28 mouse cellular contexts compared by ENCODE assay signal in the genomic region with DNA sequence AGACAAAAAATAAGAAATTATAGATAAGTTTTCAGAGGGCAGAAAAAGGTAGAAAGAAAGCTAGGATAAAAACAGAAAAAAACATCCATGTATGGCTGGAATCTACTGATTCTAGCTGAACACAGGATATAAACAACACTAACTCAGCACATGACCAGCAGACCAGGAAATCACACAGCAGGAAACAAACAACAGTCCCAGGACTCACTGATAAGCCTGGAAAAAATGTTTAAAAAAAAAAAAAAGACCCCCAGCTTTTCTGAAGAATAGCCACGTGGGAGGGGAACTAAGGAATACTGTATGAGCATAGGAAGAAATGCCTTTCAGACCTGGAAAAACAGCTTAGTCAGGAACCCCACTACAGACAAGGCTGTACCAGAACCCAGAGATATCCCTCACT.
DNase-seq lines count a peak whose midpoint lies in the region; ATAC-seq and TF ChIP-seq lines count a peak whose summit lies in the region.
"Had no signal": no experiment of that assay in that cellular context is flagged by ENCODE, and none has a peak within 500 bp of the region (broad histone marks: within the 10 kb centered on the region; RNA-seq: fewer than 3 reads in every experiment).

No protein-coding gene starts in this region.

- ATAC-seq in kidney, embryonic 15.5 days (replicated peaks; ENCODE audit: low FRiP score) = no peak
- ATAC-seq in liver, postnatal 0 days = no peak
- no peak for ATAC-seq in liver, embryonic 12.5 days
- no peak for ATAC-seq in forebrain, embryonic 11.5 days (replicated peaks; ENCODE audit: low FRiP score)
- ATAC-seq: CD4-positive, CD25-positive, alpha-beta regulatory T cell, adult 4 months; forebrain, embryonic 14.5 days; forebrain, postnatal 0 days; hindbrain, postnatal 0 days; inflammation-experienced regulatory T-cells, adult 6 months; intestine, embryonic 16.5 days had no signal

- H3K9ac ChIP-seq in kidney, embryonic 15.5 days = no peak overlapping the region
- no peak overlapping the region for H3K9ac ChIP-seq in liver, postnatal 0 days (replicated peaks)
- H3K9ac ChIP-seq in liver, embryonic 12.5 days = no peak overlapping the region
- H3K9ac ChIP-seq in forebrain, embryonic 11.5 days (ENCODE audit: low read length) = no peak overlapping the region
- H3K9ac ChIP-seq: embryonic facial prominence, embryonic 13.5 days; forebrain, postnatal 0 days; hindbrain, embryonic 14.5 days had no signal

- H3K9me3 ChIP-seq in kidney, embryonic 15.5 days (replicated peaks) = no peaks in the 10 kb centered on the region
- H3K9me3 ChIP-seq in liver, postnatal 0 days (ENCODE audit: low read length) = no peaks in the 10 kb centered on the region
- H3K9me3 ChIP-seq in liver, embryonic 12.5 days (replicated peaks) = no peaks in the 10 kb centered on the region
- no peaks in the 10 kb centered on the region for H3K9me3 ChIP-seq in forebrain, embryonic 11.5 days (ENCODE audit: control insufficient read depth, low read length)
- H3K9me3 ChIP-seq: embryonic facial prominence, embryonic 10.5 days; embryonic facial prominence, embryonic 13.5 days; heart, embryonic 10.5 days had no signal

- no peaks in the 10 kb centered on the region for H3K36me3 ChIP-seq in kidney, adult 2 months (ENCODE audit: control insufficient read depth, insufficient read depth, low read length)
- H3K36me3 ChIP-seq in kidney, embryonic 15.5 days = no peaks in the 10 kb centered on the region
- H3K36me3 ChIP-seq in liver, postnatal 0 days (replicated peaks; ENCODE audit: insufficient read depth, low read length) = no peaks in the 10 kb centered on the region
- H3K36me3 ChIP-seq in liver, embryonic 12.5 days = no peaks in the 10 kb centered on the region
- no peaks in the 10 kb centered on the region for H3K36me3 ChIP-seq in forebrain, embryonic 11.5 days (ENCODE audit: control insufficient read depth, insufficient read depth, low read length)
- H3K36me3 ChIP-seq: embryonic facial prominence, embryonic 10.5 days; embryonic facial prominence, embryonic 13.5 days; heart, embryonic 10.5 days had no signal

- H3K4me3 ChIP-seq in kidney, adult 2 months (ENCODE audit: insufficient read depth, low read depth, low read length) = no peak overlapping the region
- no peak overlapping the region for H3K4me3 ChIP-seq in kidney, embryonic 15.5 days (replicated peaks)
- H3K4me3 ChIP-seq in liver, postnatal 0 days (ENCODE audit: low read depth, low read length) = no peak overlapping the region
- no peak overlapping the region for H3K4me3 ChIP-seq in liver, embryonic 12.5 days
- no peak overlapping the region for H3K4me3 ChIP-seq in forebrain, embryonic 11.5 days (ENCODE audit: low read depth, low read length)
- H3K4me3 ChIP-seq: embryonic facial prominence, embryonic 10.5 days; embryonic facial prominence, embryonic 13.5 days; erythroblast, embryonic 14.5 days; heart, embryonic 10.5 days had no signal

- 45% methylated on average over 1 of the region's 1 CpGs for WGBS in kidney, adult 2 months
- WGBS in kidney, embryonic 15.5 days = 50% methylated on average over 1 of the region's 1 CpGs
- WGBS in liver, postnatal 0 days (ENCODE audit: insufficient replicate concordance) = 18% methylated on average over 1 of the region's 1 CpGs
- WGBS in liver, embryonic 12.5 days (ENCODE audit: insufficient replicate concordance) = 11% methylated on average over 1 of the region's 1 CpGs
- 64% methylated on average over 1 of the region's 1 CpGs for WGBS in forebrain, embryonic 11.5 days

- no peak overlapping the region for H3K4me2 ChIP-seq in kidney, embryonic 15.5 days
- H3K4me2 ChIP-seq in liver, postnatal 0 days (ENCODE audit: low read depth, low read length) = no peak overlapping the region
- H3K4me2 ChIP-seq in liver, embryonic 12.5 days = no peak overlapping the region
- no peak overlapping the region for H3K4me2 ChIP-seq in forebrain, embryonic 11.5 days (ENCODE audit: low read depth, low read length, severe bottlenecking)
- H3K4me2 ChIP-seq: embryonic facial prominence, embryonic 13.5 days; hindbrain, embryonic 14.5 days had no signal

- TF ChIP-seq EP300 in liver, postnatal 0 days (IDR thresholded peaks at IDR 0.05; ENCODE audit: low read depth) = peak; percentile 26; the same call in 1 of the 2 replicates

- peak; percentile 86 for DNase-seq in heart, adult 11 months
- no peak for DNase-seq in heart, postnatal 10 days
- no peak for DNase-seq in kidney, adult 2 months
- DNase-seq in liver, postnatal 0 days = no peak
- DNase-seq in forebrain, embryonic 11.5 days (ENCODE audit: low spot score) = no peak
- DNase-seq: adrenal gland, adult 8-10 months; adrenal gland, postnatal 25 days; cerebellum, adult 11-12 months; cerebellum, adult 8-10 months; cerebellum, postnatal 10 days; cerebellum, postnatal 36 days; embryo, embryonic 11 days; forebrain, postnatal 0 days; gastrocnemius, postnatal 25 days; heart, postnatal 14 days; heart, postnatal 4 days had no signal

- H3K4me1 ChIP-seq in kidney, adult 2 months (ENCODE audit: control insufficient read depth, insufficient read depth, low read length) = peaks cover 5% of the 10 kb centered on the region; the same call in 1 of the 2 replicates
- 0 out of 2 replicates have a peak, but pooled peaks cover 8% of the 10 kb centered on the region for H3K4me1 ChIP-seq in kidney, embryonic 15.5 days
- peaks cover 6% of the 10 kb centered on the region; the same call in 1 of the 2 replicates for H3K4me1 ChIP-seq in liver, postnatal 0 days (ENCODE audit: insufficient read depth)
- H3K4me1 ChIP-seq in liver, embryonic 12.5 days = peaks cover 15% of the 10 kb centered on the region
- H3K4me1 ChIP-seq in forebrain, embryonic 11.5 days (replicated peaks; ENCODE audit: control insufficient read depth, insufficient read depth, low read length) = 0 out of 2 replicates have a peak, but pooled peaks cover 2% of the 10 kb centered on the region

- no peaks in the 10 kb centered on the region for H3K27me3 ChIP-seq in kidney, adult 2 months (replicated peaks; ENCODE audit: control insufficient read depth, insufficient read depth, low read length)
- no peaks in the 10 kb centered on the region for H3K27me3 ChIP-seq in kidney, embryonic 15.5 days
- H3K27me3 ChIP-seq in liver, postnatal 0 days (ENCODE audit: insufficient read depth, low read length) = no peaks in the 10 kb centered on the region
- no peaks in the 10 kb centered on the region for H3K27me3 ChIP-seq in liver, embryonic 12.5 days (replicated peaks)
- H3K27me3 ChIP-seq in forebrain, embryonic 11.5 days (ENCODE audit: control insufficient read depth, insufficient read depth, low read length) = no peaks in the 10 kb centered on the region
- H3K27me3 ChIP-seq: embryonic facial prominence, embryonic 13.5 days had no signal

- peak overlapping the region; percentile 50; the same call in 1 of the 2 replicates for H3K27ac ChIP-seq in kidney, adult 2 months (ENCODE audit: insufficient read depth, low read depth, low read length)
- H3K27ac ChIP-seq in kidney, embryonic 15.5 days = no peak overlapping the region
- H3K27ac ChIP-seq in liver, postnatal 0 days (ENCODE audit: low read depth) = no peak overlapping the region
- H3K27ac ChIP-seq in liver, embryonic 12.5 days = no peak overlapping the region
- H3K27ac ChIP-seq in forebrain, embryonic 11.5 days (ENCODE audit: low read depth, low read length) = no peak overlapping the region
- H3K27ac ChIP-seq: embryonic facial prominence, embryonic 10.5 days; embryonic facial prominence, embryonic 13.5 days; heart, embryonic 10.5 days; hindbrain, embryonic 14.5 days; hindbrain, postnatal 0 days had no signal

- intact Hi-C loops in heart, postnatal 10 days (cut with DNase I) = no loop called here

- no peak for TF ChIP-seq POLR2A in kidney, adult 2 months (IDR thresholded peaks at IDR 0.05; ENCODE audit: low read depth, low read length)

- TF ChIP-seq CTCF in kidney, adult 2 months (conservative IDR thresholded peaks at IDR 0.05; ENCODE audit: insufficient read depth, insufficient read length, low read depth, low read length) = no peak
- no peak for TF ChIP-seq CTCF in liver, postnatal 0 days (IDR thresholded peaks at IDR 0.05; ENCODE audit: low read depth)
